Mouse (Mus musculus) myocyte (in vitro differentiated cells): Measurements from ENCODE around the gene Rnase9.

ENCODE experiments used
- POLR2A ChIP-seq: IDR thresholded peaks from one replicate; pipeline ENCODE4 v1.6.1; 2011; ENCODE audit warnings: low read depth, mild to moderate bottlenecking, control low read depth, moderate library complexity; ENCODE audit not compliant: insufficient read length
- POLR2AphosphoS2 ChIP-seq: IDR thresholded peaks from one replicate; pipeline ENCODE4 v1.6.1; 2011; ENCODE audit warnings: low read depth, control low read depth; ENCODE audit not compliant: insufficient read length
- REST ChIP-seq: IDR thresholded peaks from one replicate; pipeline ENCODE4 v1.6.1; 2011; ENCODE audit warnings: mild to moderate bottlenecking, control low read depth, moderate library complexity; ENCODE audit not compliant: insufficient read depth, insufficient read length
- TCF12 ChIP-seq: IDR thresholded peaks from one replicate; pipeline ENCODE4 v1.6.1; 2011; ENCODE audit warnings: mild to moderate bottlenecking, control low read depth; ENCODE audit not compliant: poor library complexity, insufficient read depth, severe bottlenecking

DNA sequence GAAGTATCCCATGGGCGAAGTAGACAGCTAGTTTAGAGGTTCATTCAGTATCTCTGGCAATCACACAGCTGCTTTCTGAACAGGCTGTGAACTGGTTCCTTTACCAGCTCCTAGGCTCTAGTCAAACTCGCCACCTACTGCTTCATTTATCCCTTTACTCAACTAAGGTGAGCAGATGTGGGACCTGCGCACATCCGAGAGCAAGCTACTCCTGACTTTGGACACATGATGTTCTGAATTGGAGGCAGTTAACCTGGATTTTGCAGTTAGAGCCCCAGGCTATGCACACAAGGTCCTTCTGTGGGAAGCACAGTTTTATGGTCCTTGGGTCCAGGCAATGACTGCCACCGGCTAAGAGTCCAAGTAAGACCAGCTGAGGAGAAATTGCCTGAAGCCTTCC is 19.1 kb upstream of the Rnase9 start:
- TF ChIP-seq POLR2AphosphoS2 (no peak), POLR2A (no peak), TCF12 (no peak), REST (no peak)
